Mouse (Mus musculus) 416B (cell line): ENCODE data around the gene Sost.

Experiments used
- DNase-seq: peaks from one replicate; pipeline ENCODE4 v3.0.0; 2011; ENCODE audit warnings: low read depth

The Sost gene

DNA sequence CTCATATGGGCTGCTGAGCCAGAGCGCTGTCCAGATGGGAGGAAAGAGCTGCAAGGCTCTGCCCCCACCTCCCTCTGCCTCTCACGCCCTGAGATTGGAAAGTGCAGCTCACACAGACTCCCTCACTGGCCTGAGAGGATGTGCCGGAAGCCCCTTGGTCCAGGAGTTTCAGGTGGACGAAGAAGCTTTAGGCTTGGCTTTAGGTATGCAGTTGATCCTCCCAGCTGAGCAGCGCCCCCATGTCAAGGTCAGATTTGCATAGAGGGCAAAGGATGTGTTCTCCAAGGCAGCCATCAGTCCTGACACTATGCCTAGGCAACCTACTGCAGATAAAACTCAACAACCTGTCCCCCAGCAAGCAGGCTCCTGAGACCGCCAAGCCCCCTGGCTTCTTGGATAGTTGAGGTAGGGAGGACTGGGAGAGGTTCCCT, 16.2 kb upstream of the Sost start:
- DNase-seq: no peak

DNA sequence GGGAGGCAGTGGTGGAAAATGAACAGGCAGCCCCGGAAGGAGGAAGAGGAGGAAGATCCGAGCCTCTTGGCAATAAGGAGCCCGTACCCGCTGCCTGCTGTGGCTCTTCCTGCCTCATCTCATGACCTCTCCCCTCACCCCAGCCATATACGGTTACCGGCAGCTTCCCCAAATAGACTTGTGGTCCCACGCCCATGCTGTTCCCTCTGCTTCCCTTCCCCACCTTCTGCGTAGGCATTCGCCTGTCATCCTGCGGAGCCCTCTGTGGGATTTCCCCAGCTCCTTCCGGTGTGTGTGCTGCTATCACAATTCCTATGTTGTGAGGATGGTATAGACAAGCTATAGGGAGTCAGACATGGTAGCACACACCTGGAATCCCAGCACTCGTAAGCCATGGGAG, 15.0 kb upstream of the Sost start:
- no peak for DNase-seq

DNA sequence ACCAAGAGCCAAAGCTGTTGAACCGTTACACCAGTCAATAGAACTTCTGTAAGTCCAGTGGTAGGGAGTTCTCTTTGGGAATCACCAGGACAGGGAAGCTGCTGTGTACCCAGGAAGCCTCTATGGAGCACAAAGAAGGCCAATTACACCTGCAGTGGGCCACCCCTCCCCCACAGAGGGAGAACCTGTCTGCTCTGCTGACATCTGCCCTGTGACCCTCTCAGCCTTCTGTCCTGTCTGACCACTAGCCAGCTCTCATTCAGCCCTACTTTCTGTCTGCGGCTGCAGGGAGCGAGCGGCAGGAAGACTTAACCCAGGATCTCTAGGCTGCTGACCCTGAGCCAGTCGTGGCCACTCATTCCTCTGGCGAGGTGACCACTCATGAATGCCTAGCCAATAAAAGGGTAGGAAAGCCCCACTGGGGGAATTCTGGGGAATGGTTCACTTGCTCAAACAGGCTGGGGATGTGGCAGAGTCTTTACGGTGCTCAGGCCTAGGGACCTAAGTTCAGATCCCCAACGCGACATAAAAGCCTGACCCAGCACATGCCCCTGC, 13.9 kb upstream of the Sost start:
- no peak for DNase-seq

DNA sequence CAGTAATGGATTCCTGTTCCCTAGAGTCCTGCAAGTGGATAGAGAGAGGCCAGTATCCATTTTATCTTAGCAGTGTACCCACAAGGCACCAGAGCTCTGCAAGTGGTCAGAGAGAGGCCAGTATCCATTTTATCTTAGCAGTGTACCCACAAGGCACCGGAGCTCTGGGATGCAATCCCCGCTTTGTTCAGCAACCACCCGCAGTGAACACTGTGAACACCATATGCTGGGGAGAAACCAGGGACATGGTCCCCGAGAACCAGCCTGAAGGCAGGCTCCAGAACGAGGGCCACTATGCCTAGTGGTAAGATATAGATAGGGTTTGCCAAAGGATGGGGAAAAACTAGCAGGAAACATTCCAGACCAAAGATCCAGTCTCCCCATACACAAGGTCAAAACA, 12.3 kb upstream of the Sost start:
- DNase-seq: no peak

DNA sequence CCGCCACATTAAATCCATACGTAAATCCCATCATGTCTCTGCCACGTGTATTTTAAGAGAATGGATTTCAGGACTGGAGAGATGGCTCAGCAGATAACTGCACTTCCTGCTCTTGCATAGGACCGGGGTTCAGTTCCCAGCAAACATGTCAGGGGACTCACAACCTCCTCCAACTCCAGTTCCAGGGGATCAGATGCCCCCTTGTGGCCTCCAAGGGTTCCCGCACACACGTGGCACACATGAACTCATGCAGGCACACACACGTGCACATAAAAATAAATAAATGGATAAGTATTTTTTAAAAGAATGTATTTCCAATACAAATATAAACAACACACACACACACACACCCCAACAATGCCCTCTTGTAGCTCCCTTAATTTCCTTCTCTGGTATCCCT, 10.1 kb upstream of the Sost start:
- DNase-seq: no peak

DNA sequence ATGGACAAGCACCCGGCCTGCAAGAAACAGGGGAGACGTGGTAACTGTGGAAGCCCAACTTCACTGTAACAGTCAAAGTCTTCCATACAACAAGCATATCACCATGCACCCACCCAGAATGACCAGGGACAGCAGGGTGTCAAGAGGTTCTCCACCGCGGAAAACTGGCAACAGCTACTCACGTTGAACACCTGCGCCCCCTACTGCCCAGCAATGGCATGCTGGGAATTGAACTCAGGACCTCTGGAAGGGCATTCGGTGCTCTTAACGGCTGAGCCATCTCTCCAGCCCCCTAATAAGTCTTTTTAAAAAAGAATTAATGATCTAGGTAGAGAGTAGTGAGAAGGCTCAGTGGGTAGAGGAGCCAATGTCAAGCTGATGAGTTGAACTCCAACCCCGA, 8.1 kb upstream of the Sost start:
- peak; percentile 21 for DNase-seq

DNA sequence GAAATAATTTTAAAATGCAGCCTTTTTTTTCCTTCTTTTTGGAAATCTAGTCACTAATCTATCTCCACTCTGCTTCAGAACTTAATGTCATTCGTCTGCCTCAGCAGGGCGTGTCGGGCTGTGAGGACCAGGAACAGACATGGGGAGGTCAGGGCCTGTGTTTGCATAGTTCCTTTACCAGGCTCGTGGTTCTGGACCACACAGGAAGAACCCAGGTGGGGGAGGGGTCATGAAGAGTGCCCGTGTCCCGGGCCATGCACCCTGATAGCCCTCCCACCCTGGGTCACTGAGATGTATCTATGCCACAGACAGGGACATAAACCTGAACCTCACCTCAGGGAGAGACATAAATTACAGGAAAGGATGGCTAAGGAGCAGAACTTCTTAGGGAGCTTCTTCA, 7.4 kb upstream of the Sost start:
- no peak for DNase-seq

DNA sequence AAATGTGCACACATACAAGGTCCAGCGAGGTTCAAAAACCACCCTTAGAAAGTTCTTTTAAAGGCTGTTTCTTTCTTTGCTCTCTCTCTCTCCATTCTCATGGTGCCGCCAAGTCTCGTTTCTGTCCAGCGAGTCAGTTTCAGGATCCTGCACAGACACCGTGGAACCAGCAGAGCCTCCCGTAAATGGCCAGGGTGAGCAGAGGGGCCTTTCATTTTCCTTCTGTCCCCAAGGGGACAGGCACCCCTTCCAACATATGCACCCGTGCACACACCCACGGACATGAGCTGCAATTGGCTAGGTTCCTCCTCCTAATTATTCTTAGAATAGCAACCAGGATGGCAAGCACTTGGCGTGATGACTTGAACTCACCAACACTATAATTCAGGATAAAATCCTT, 6.7 kb upstream of the Sost start:
- DNase-seq: no peak

DNA sequence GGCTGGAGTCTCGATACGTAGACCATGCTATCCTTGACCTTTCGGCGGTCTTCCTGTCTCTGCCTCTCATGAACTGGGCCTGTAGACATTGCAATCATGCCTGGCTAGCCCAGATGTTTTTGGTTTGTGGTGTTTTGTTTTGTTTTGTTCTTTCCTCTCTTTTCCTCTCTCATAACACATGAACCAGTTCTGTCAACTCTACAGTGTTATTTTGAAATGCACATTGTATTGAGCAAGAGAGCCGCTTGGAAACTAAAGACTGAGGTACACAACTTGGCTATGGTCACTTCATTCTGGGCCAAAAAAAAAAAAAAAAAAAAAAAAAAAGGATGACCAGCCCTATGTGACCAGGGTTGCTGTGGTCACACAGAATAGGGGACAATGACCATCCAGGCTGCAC, 5.8 kb upstream of the Sost start:
- DNase-seq: no peak

DNA sequence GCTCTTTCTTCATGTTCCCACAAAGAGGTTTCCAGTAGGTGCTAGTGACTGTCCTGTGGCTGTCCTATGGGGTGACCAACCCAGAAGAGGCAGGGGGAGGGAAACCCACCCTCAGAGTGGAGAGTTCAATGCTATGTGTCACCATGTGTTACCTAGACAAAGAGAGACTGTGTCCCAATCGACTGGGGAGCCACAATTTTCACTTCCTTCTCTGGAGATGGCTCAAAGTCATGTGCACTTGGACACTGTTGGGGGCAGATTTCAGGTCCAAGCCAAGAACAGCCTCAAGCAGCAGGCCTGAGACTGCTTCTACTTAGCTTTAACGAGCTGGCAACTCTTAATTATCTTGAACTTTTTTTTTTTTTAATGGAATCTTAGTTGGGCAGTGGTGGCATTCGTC, 5.3 kb upstream of the Sost start:
- DNase-seq: no peak

DNA sequence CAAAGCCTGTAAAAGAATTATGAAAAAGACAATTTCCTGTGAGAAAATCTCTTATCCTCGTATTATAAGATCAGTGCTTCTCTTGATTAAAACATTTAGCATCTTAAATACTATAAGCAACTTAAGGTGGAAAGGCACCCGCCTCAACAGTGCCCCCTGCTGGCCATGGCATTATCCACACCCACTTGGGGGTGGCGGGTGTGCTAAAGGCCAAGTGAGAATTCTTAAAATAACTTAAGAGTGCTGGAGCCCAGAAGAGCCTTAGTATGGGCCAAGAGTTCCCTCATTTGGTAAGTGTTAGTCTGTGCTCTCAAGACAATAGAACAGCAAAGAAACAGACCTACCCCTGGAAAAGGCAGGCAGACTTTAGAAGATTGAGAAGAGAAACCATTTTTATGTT, 4.6 kb upstream of the Sost start:
- peak; percentile 62 for DNase-seq

DNA sequence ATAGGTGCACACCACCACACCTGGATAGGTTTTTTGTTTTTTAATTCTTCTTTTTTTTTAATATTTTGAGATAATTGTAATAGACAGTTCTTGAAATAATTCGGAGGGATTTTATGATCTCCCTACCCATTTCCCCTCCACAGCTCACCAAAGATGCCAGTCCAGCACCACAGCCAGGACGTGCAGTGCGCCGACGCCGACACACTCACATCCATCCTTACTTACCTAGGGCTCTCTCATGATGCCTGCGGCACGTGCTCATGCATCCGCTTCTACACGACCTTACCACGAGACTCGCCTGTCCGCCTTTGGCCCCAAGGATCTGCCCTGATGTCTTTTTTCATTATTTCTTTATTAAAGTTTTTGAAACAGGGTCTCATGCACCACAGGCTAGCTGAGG, 3.0 kb upstream of the Sost start:
- no peak for DNase-seq

DNA sequence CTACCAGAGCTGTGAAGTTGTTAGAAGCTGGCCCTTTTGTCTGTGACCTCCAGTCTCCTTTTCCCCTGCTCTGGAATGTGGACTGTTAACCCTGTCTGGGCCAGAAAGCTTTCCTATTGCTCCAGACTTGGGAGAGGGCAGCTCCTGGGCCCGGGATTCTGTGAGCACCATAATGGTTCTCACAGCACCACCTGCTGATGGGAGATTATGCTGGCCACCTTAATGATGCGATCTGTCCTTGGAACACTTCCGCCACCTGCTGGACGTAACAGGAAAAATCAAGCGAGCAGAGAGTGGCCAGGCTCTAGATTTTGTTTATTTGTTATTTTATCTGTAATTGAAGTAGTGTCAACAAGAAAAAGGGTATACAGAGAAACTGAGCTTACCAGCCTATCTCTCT, 2.0 kb upstream of the Sost start:
- DNase-seq: peak; percentile 87

DNA sequence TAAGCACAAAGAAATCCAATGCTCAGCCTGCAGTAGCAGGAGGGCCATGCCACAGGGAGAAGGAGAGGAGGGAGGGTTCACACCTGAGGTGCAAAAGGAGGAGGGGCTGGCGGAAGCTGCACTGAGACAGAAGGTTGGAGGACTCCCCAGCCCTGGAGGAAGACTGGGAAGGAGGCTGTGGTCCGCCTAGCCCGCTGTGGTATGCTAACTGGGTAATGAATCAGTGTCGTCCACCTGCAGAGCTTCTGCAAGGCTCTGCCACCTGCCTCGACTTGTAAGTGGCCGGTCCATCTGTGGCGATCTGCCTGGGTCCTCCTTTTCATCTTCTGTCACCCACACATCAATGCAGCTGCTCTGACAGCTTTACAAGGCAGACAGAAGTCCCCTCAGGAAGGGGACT, 1.5 kb upstream of the Sost start:
- DNase-seq: no peak

DNA sequence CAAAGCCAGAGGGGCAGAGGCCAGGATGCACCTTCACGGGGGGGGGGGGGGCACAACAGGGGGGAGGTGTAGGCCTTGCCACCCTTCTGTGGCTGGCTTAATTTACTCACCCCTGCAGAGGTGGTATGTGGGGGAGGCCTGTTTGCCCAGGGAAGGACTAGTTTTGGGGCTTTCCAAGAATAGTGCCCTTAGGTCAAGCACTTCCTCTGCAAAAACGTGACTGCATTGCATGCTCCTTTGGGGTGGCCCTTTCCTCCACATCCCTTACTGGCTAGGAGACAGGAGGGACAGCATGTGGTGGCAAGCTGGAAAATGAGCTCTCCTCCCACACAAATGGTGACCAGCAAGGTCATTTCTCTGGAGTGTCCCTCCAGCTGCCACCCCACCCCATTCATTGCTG, 1.3 kb downstream of the Sost start:
- no peak for DNase-seq

DNA sequence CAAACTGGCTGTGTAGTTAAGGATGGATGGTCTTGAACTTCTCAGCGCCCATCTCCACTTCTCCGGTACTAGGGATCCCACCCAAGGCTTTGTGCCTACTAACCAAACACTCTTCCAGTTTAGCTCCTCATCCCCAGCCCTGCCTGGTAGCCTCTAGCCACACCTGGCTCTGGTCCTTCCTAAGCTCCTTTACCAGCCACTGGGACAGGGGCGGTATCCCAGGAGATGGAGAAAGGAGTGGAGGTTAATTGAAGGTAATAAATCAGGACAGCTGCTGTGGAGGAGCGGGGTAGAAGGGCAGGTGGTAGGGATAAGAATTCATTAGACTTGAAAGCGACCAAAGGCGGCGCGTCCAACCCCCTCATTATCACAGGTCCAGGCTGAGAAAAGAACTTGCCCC, 2.2 kb downstream of the Sost start:
- DNase-seq: no peak

DNA sequence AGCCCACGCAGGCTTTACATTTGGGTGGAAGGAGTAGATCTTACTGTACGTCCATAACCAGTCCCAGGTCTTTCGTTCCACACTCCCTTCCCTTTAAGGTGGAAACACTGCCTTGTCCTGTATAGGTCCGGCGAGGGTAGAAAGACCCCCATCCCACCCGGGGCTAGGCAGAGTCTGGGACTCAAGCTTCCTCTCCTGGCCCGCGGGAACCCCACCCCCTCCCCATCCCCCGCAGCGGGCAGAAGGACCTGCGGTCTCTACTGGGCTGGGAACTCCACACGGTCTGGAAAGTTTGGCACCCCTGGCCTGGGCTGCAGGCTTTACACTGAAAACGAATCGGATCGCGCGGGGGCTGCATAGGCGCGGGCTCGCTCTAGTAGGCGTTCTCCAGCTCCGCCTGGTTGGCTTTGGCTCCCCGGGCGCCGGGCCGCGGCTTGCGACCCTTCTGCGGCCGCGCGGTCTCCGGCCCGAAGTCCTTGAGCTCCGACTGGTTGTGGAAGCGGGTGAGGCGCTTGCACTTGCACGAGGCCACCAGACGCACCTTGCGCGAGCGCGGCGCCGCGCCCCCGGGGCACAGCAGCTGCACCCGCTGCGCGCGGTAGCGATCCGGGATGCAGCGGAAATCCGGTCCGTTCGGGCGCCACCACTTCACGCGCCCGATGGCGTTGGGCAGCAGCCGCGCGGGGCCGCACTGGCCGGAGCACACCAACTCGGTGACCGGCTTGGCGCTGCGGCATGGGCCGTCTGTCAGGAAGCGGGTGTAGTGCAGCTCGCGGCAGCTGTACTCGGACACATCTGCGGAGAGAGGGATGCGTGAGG, 3.1 kb downstream of the Sost start:
- DNase-seq: no peak

DNA sequence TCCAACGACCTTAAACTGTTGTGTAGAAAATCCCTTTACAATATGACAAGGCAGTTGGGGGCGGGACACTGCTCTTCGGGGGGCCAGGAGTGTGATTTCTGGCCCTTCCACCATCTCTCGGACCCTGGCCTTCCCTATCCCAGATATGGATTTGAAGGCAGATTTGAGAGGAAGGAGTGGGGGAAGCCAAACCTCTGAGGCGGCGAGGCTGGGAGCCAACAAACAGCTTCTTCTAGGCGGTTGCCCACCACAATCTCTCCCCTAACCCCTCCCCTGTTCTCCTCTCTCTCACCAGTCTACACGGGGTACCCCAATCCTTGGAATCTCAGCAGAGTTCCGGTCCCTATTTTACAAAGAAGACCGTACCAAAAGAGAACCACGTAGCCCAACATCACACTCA, 3.8 kb downstream of the Sost start:
- no peak for DNase-seq

DNA sequence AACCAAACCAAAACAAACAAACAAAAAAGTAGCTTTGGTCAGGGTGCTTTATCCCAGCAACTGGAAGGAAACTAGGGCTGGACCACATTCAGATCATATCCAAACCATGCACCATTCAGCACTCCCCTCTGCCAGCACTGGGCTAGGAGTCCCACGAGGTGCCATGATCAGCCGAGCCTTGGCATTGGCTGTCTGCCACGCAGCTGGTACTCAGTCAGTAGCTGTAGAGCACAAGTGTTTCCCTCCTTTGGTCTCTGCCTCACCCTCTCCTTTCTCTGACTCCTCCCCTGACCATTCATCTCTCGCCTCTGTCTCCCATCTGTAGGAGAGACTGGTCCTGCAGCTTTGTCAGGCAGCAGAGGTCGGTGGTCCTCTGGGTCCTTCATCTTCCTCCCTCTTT, 9.3 kb downstream of the Sost start:
- no peak for DNase-seq

DNA sequence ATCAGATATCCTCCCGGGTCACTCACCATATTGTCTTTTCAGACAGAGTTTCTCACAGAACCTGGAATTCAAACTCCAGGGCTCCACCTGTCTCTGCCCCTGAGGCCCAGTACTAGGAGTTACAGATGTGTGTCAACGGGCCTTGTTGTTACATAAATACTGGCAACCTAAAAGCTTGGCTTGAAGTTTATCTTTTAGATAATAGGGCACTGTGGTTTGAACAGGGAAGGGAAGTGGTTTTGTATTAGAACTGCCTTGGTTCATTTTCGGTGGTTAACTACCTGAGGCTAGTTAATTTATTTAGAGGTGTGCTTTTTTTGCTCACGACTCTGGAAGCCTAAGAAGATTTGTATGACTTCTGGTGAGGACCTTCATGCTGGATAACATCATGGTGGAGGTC, 13.4 kb downstream of the Sost start:
- peak; percentile 66 for DNase-seq

DNA sequence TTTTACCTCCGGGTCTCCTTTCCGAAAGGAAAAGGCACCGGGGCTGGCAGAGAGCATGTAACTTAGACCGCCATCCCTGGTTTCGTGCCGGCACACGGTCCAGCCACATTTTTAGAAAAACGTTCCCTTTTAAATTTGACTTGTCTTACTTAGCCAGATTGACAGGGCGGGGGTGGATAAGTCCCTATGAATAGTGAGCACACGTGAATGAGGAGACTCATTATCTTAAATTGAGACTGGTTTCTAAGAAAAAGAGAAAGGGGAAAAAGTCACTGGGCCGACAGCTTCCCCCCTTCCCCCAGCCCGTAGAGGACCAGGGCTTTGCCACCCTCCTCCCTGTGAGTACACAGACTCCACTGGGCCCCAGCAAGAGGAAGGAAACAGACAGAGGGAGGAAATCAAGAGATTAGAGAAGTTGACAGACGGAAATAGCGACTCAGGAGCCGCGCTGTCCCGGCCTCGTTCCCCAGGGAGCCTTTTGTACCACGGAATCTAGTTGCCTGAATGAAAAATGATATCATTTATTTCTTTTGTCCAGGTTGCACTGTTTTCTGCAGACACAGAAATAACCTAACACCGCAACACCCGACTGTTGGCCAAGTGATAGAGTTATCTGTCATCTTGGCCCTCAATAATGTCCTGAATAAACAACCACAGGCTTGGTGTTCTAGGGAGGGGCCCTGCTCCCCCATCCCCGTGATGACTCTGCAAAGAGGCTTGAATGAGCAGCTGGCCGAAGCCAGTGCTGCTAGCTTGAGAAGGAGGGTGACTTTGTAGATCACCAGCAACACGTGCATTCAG, 14.1 kb downstream of the Sost start:
- DNase-seq: peak; percentile 91

DNA sequence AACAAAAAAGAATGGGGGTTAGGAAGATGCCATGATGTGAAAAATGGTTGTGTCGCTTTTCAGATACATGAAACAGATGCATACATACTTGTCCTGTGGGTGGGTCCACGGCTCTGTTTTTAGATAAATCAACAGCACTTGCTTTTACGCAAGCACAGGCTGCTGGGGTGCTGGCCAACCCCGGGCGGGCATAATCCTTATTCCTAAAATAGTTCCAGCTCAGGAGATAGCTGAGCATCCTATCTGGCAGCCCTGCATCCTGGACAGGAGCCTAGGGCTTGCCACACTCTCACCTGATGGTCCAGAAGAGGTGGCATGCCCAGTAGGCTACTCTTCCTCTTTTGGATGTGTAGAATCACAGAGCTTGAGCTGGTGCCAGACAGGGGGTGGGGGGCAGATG, 16.8 kb downstream of the Sost start:
- DNase-seq: no peak

DNA sequence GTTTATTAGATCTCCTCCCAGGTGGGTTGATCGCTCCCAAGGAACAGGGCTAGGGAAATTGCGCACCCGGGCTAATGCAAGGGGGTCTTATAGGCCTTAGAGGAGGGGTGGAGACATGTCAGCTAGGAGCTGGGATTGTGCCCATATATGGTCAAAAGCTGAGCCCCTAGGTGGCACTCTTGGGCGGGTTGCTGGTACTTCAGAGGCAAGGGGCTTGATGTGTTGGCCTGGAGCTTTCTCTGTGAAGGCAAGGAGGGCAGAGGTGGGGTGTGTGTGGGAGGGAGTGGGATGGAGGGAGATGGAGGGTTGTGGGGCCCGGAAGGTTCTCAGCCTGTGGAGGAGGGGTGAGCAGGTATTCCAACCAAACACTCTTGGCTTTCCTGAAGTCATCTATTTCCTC, 20.3 kb downstream of the Sost start:
- no peak for DNase-seq
